Mouse (Mus musculus) thymus, adult 2 months (tissue): Measurements from ENCODE around the gene Knl1.

Experiments
- CTCF ChIP-seq: fragments of 200-500 bp; IDR thresholded peaks from 2 replicates; pipeline ENCODE4 v1.5.1; 2012; ENCODE audit warnings: mild to moderate bottlenecking, control low read depth, low read length, moderate library complexity, borderline replicate concordance; ENCODE audit not compliant: control insufficient read depth, poor library complexity, insufficient read depth; ENCODE audit errors: extremely low read depth
- POLR2A ChIP-seq: fragments of 200-500 bp; IDR thresholded peaks from 2 replicates; pipeline ENCODE4 v1.6.1; 2012; ENCODE audit warnings: mild to moderate bottlenecking, low read length, control low read depth, moderate library complexity; ENCODE audit not compliant: control insufficient read depth, poor library complexity, insufficient read depth; ENCODE audit errors: extremely low read depth

DNA sequence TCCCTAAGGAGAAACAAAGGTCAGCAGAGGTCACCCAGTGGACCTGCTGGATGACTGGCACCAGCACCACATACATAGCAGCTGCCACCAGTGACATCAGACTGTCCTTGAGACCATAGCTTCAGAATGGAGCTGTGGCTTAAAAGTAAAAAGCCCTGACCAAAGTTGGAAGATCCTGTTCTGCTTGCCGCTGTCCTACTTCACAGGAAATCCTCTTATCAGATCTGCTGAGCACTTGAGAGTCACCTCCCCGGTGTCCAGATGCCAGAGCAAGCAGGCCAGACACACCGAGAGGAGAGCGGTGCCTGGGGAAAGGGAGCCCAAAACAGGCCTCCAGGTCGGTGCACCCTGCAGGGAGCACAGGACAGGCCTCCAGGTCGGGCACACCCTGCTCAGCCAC, 105.3 kb downstream of the Knl1 start:
- TF ChIP-seq CTCF (no peak), POLR2A (no peak)
